Mouse (Mus musculus) MEL (cell line): ENCODE data around the gene Jag2. TPM values are rescaled to one million over a fixed set of nuclear protein-coding genes. Genes with fewer than 3 reads are reported as not detected.

ENCODE experiments used
- DNase-seq: peaks from one replicate; pipeline ENCODE4 v3.0.0; 2011; ENCODE audit warnings: low read depth, low spot score
- H3K27ac ChIP-seq: 2 replicates; pipeline ENCODE4 v1.5.1; 2012; ENCODE audit warnings: low read depth, mild to moderate bottlenecking, control low read depth, low read length, moderate library complexity; ENCODE audit not compliant: control insufficient read depth
- H3K27me3 ChIP-seq, 2 experiments: fragments of 150-350 bp in 1 of 2; sonication (generic) in 1 of 2; 2 replicates each; pipeline ENCODE4 v1.6.1; 2012; ENCODE audit warnings: low read length in 2 of 2, mild to moderate bottlenecking in 2 of 2, improper control_type of control experiment in 1 of 2, moderate library complexity in 1 of 2; ENCODE audit not compliant: insufficient read depth in 2 of 2, control insufficient read depth in 1 of 2
- H3K36me3 ChIP-seq, 2 experiments: 2 replicates each; pipeline ENCODE4 v1.6.1; 2012 to 2014; ENCODE audit warnings: low read length in 2 of 2, improper control_type of control experiment in 1 of 2, inconsistent platforms in 1 of 2, mild to moderate bottlenecking in 1 of 2; ENCODE audit not compliant: insufficient read depth in 2 of 2, control insufficient read depth in 1 of 2
- H3K4me1 ChIP-seq, 2 experiments: fragments of 150-350 bp in 1 of 2; sonication (generic) in 1 of 2; 2 replicates each; pipeline ENCODE4 v1.6.1; 2012; ENCODE audit warnings: low read length in 2 of 2, improper control_type of control experiment in 1 of 2, mild to moderate bottlenecking in 1 of 2; ENCODE audit not compliant: insufficient read depth in 2 of 2, control insufficient read depth in 1 of 2
- H3K4me3 ChIP-seq, 2 experiments: fragments of 150-350 bp in 1 of 2; sonication (generic) in 1 of 2; 2 replicates each; pipeline ENCODE4 v1.5.1; 2012; ENCODE audit warnings: low read depth in 2 of 2, low read length in 2 of 2, mild to moderate bottlenecking in 2 of 2, moderate library complexity in 2 of 2, control low read depth in 1 of 2, improper control_type of control experiment in 1 of 2; ENCODE audit not compliant: control insufficient read depth in 1 of 2, insufficient read depth in 1 of 2
- H3K79me2 ChIP-seq: 2 replicates; pipeline ENCODE4 v1.6.1; 2012; ENCODE audit warnings: mild to moderate bottlenecking, low read length, moderate library complexity; ENCODE audit not compliant: control insufficient read depth, poor library complexity, insufficient read depth
- H3K9ac ChIP-seq: 2 replicates; pipeline ENCODE4 v1.6.1; 2012; ENCODE audit warnings: low read depth, mild to moderate bottlenecking, control low read depth, low read length, moderate library complexity; ENCODE audit not compliant: control insufficient read depth, poor library complexity, severe bottlenecking
- H3K9me3 ChIP-seq: fragments of 150-350 bp; sonication (generic); replicated peaks from 2 replicates; pipeline ENCODE4 v1.6.1; 2012; ENCODE audit warnings: mild to moderate bottlenecking, low read length, improper control_type of control experiment, moderate library complexity; ENCODE audit not compliant: insufficient read depth
- BHLHE40 ChIP-seq: IDR thresholded peaks from 2 replicates; pipeline ENCODE4 v1.6.1; 2012; ENCODE audit warnings: low read depth, mild to moderate bottlenecking, inconsistent platforms, low read length, improper control_type of control experiment, borderline replicate concordance
- CHD1 ChIP-seq: IDR thresholded peaks from 2 replicates; pipeline ENCODE4 v1.6.1; 2012; ENCODE audit warnings: low read depth, mild to moderate bottlenecking, inconsistent platforms, low read length, improper control_type of control experiment
- CTCF ChIP-seq, 3 experiments: IDR thresholded peaks in 2 of 3; conservative IDR thresholded peaks in 1 of 3; 2 replicates each; pipeline ENCODE4 v1.5.1; 2011 to 2012; ENCODE audit warnings: low read length in 3 of 3, low read depth in 2 of 3, mild to moderate bottlenecking in 2 of 3, improper control_type of control experiment in 1 of 3, inconsistent platforms in 1 of 3, mixed read lengths in 1 of 3, moderate library complexity in 1 of 3; ENCODE audit not compliant: control insufficient read depth in 1 of 3, insufficient read depth in 1 of 3, poor library complexity in 1 of 3, severe bottlenecking in 1 of 3
- E2F4 ChIP-seq: IDR thresholded peaks from 2 replicates; pipeline ENCODE4 v1.6.1; 2011; ENCODE audit warnings: low read depth, low read length, improper control_type of control experiment, borderline replicate concordance
- ELF1 ChIP-seq: IDR thresholded peaks from 2 replicates; pipeline ENCODE4 v1.6.1; 2014; ENCODE audit warnings: low read depth, mild to moderate bottlenecking, inconsistent platforms, low read length, improper control_type of control experiment, moderate library complexity
- ETS1 ChIP-seq: IDR thresholded peaks from 2 replicates; pipeline ENCODE4 v1.6.1; 2012; ENCODE audit warnings: low read depth, mild to moderate bottlenecking, inconsistent platforms, low read length, improper control_type of control experiment, moderate library complexity
- GABPA ChIP-seq: IDR thresholded peaks from 2 replicates; pipeline ENCODE4 v1.6.1; 2012; ENCODE audit warnings: low read depth, mild to moderate bottlenecking, inconsistent platforms, low read length, improper control_type of control experiment, moderate library complexity
- GATA1 ChIP-seq: IDR thresholded peaks from 2 replicates; pipeline ENCODE4 v1.6.1; 2011; ENCODE audit warnings: low read depth, low read length, improper control_type of control experiment
- HCFC1 ChIP-seq: IDR thresholded peaks from 2 replicates; pipeline ENCODE4 v1.6.1; 2012; ENCODE audit warnings: low read depth, mild to moderate bottlenecking, inconsistent platforms, low read length, improper control_type of control experiment, moderate library complexity
- JUND ChIP-seq: IDR thresholded peaks from 2 replicates; pipeline ENCODE4 v1.6.1; 2011; ENCODE audit warnings: low read depth, mild to moderate bottlenecking, improper control_type of control experiment, low read length
- KAT2A ChIP-seq: conservative IDR thresholded peaks from 2 replicates; pipeline ENCODE4 v1.6.1; 2012; ENCODE audit warnings: low read depth, low read length, improper control_type of control experiment, inconsistent platforms
- MAFK ChIP-seq: IDR thresholded peaks from 2 replicates; pipeline ENCODE4 v1.6.1; 2011; ENCODE audit warnings: low read depth, mild to moderate bottlenecking, low read length, improper control_type of control experiment, borderline replicate concordance
- MAX ChIP-seq: IDR thresholded peaks from 2 replicates; pipeline ENCODE4 v1.6.1; 2011; ENCODE audit warnings: low read length, improper control_type of control experiment
- MAZ ChIP-seq: IDR thresholded peaks from 2 replicates; pipeline ENCODE4 v1.6.1; 2012; ENCODE audit warnings: low read depth, mild to moderate bottlenecking, inconsistent platforms, low read length, improper control_type of control experiment
- MEF2A ChIP-seq: IDR thresholded peaks from 2 replicates; pipeline ENCODE4 v1.6.1; 2014; ENCODE audit warnings: low read depth, mild to moderate bottlenecking, inconsistent platforms, low read length, improper control_type of control experiment; ENCODE audit not compliant: poor library complexity, insufficient replicate concordance, severe bottlenecking; ENCODE audit errors: extremely low read depth
- MXI1 ChIP-seq: IDR thresholded peaks from 2 replicates; pipeline ENCODE4 v1.6.1; 2011; ENCODE audit warnings: mild to moderate bottlenecking, low read depth, low read length, improper control_type of control experiment
- MYB ChIP-seq: IDR thresholded peaks from 2 replicates; pipeline ENCODE4 v1.6.1; 2011; ENCODE audit warnings: mild to moderate bottlenecking, low read depth, low read length, improper control_type of control experiment
- MYC ChIP-seq: IDR thresholded peaks from 2 replicates; pipeline ENCODE4 v1.6.1; 2011; ENCODE audit warnings: low read depth, mild to moderate bottlenecking, low read length, improper control_type of control experiment, moderate library complexity
- NELFE ChIP-seq: IDR thresholded peaks from 2 replicates; pipeline ENCODE4 v1.6.1; 2011; ENCODE audit warnings: low read depth, low read length, improper control_type of control experiment
- NRF1 ChIP-seq: IDR thresholded peaks from 2 replicates; pipeline ENCODE4 v1.6.1; 2014; ENCODE audit warnings: low read depth, mild to moderate bottlenecking, inconsistent platforms, low read length, improper control_type of control experiment, moderate library complexity; ENCODE audit not compliant: poor library complexity, insufficient read depth, severe bottlenecking
- POLR2A ChIP-seq, 2 experiments: IDR thresholded peaks; 2 replicates each; pipeline ENCODE4 v1.6.1; 2011 to 2012; ENCODE audit warnings: low read length in 2 of 2, mild to moderate bottlenecking in 2 of 2, control low read depth in 1 of 2, improper control_type of control experiment in 1 of 2, low read depth in 1 of 2, moderate library complexity in 1 of 2; ENCODE audit not compliant: control insufficient read depth in 1 of 2, insufficient read depth in 1 of 2, poor library complexity in 1 of 2
- POLR2AphosphoS2 ChIP-seq: IDR thresholded peaks from 2 replicates; pipeline ENCODE4 v1.6.1; 2011; ENCODE audit warnings: low read length, improper control_type of control experiment
- POLR2AphosphoS5 ChIP-seq: IDR thresholded peaks from 2 replicates; pipeline ENCODE4 v1.6.1; 2012; ENCODE audit warnings: low read depth, borderline replicate concordance, mild to moderate bottlenecking, inconsistent platforms, low read length, moderate library complexity, mixed read lengths
- RAD21 ChIP-seq: IDR thresholded peaks from 2 replicates; pipeline ENCODE4 v1.6.1; 2011; ENCODE audit warnings: mild to moderate bottlenecking, low read depth, low read length, improper control_type of control experiment
- RCOR1 ChIP-seq: IDR thresholded peaks from 2 replicates; pipeline ENCODE4 v1.6.1; 2012; ENCODE audit warnings: low read depth, mild to moderate bottlenecking, inconsistent platforms, low read length, improper control_type of control experiment
- SIN3A ChIP-seq: IDR thresholded peaks from 2 replicates; pipeline ENCODE4 v1.6.1; 2012; ENCODE audit warnings: low read length, improper control_type of control experiment, inconsistent platforms
- SMC3 ChIP-seq: IDR thresholded peaks from 2 replicates; pipeline ENCODE4 v1.6.1; 2011; ENCODE audit warnings: low read depth, low read length, improper control_type of control experiment
- TAL1 ChIP-seq: IDR thresholded peaks from 2 replicates; pipeline ENCODE4 v1.6.1; 2012; ENCODE audit warnings: mild to moderate bottlenecking, inconsistent platforms, low read length, moderate library complexity, mixed read lengths
- TBP ChIP-seq: IDR thresholded peaks from 2 replicates; pipeline ENCODE4 v1.8.0; 2011; ENCODE audit warnings: low read depth, low read length, improper control_type of control experiment
- TCF12 ChIP-seq: IDR thresholded peaks from 2 replicates; pipeline ENCODE4 v1.6.1; 2014; ENCODE audit warnings: low read depth, mild to moderate bottlenecking, inconsistent platforms, low read length, improper control_type of control experiment, moderate library complexity
- UBTF ChIP-seq: IDR thresholded peaks from 2 replicates; pipeline ENCODE4 v1.6.1; 2012; ENCODE audit warnings: low read depth, mild to moderate bottlenecking, inconsistent platforms, low read length, improper control_type of control experiment, moderate library complexity, borderline replicate concordance; ENCODE audit not compliant: insufficient read depth
- USF1 ChIP-seq: IDR thresholded peaks from 2 replicates; pipeline ENCODE4 v1.6.1; 2014; ENCODE audit warnings: low read depth, mild to moderate bottlenecking, inconsistent platforms, low read length, improper control_type of control experiment, moderate library complexity
- USF2 ChIP-seq, 2 experiments: IDR thresholded peaks; 2 replicates each; pipeline ENCODE4 v1.6.1; 2011 to 2012; ENCODE audit warnings: improper control_type of control experiment in 2 of 2, low read length in 2 of 2, borderline replicate concordance in 1 of 2, inconsistent platforms in 1 of 2, low read depth in 1 of 2, mild to moderate bottlenecking in 1 of 2; ENCODE audit not compliant: insufficient read depth in 1 of 2
- ZC3H11A ChIP-seq: IDR thresholded peaks from 2 replicates; pipeline ENCODE4 v1.6.1; 2012; ENCODE audit warnings: low read depth, mild to moderate bottlenecking, inconsistent platforms, low read length, improper control_type of control experiment
- ZKSCAN1 ChIP-seq: IDR thresholded peaks from 2 replicates; pipeline ENCODE4 v1.6.1; 2012; ENCODE audit warnings: low read depth, mild to moderate bottlenecking, inconsistent platforms, low read length, improper control_type of control experiment, moderate library complexity
- ZMIZ1 ChIP-seq: IDR thresholded peaks from 2 replicates; pipeline ENCODE4 v1.6.1; 2012; ENCODE audit warnings: low read depth, mild to moderate bottlenecking, inconsistent platforms, low read length, improper control_type of control experiment, moderate library complexity
- ZNF384 ChIP-seq: IDR thresholded peaks from 2 replicates; pipeline ENCODE4 v1.6.1; 2012; ENCODE audit warnings: low read depth, mild to moderate bottlenecking, inconsistent platforms, low read length, improper control_type of control experiment
- polyA plus RNA-seq, 2 experiments: library from polyadenylated mRNA; stranded (reverse) in 1 of 2; unstranded in 1 of 2; fragments of >175 nt in 1 of 2; fragments of >200 nt in 1 of 2; gene quantifications; 2 replicates each; pipeline versions ENCODE4 v1.2.1 to v1.2.4; 2012; ENCODE audit warnings: low replicate concordance in 2 of 2, low read depth in 1 of 2; ENCODE audit not compliant: insufficient read length in 2 of 2, insufficient read depth in 1 of 2, missing spikeins in 1 of 2
- total RNA-seq: library from RNA; depleted of rRNA; stranded (reverse); fragments of 300-350 nt; gene quantifications from 2 replicates; pipeline ENCODE4 v1.2.3, GENCODE M21; 2012

The Jag2 gene
- total and polyA plus RNA-seq, 3 experiments: 1.0 to 3.9 TPM; not detected in 1

DNA sequence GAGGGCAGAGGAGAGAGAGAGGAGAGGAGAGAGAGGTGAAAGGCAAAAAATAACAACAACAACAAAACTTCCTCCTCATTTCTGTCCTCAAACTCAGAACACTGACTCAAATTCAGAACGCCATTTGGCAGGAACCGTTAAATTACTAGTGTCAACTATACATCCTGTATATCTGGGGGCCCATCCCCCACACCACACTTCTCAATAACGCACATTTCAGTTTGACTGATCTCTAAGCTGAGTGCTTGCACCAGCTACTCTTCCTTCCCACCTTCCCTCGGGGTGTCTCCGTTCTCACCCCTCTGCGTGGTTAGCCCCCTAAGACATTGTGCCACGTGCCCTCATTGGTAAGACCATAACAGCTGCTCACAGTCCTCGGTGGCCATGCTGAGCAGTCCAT is 69.6 kb downstream of the Jag2 start:
- DNase-seq: peak; percentile 60
- H3K27ac ChIP-seq: peak overlapping the region; percentile 5
- peaks cover 0 to 3% of the 10 kb centered on the region in 2 experiments; a peak in 1 of 4 replicates for H3K36me3 ChIP-seq
- peaks cover 3 to 25% of the 10 kb centered on the region in 2 experiments for H3K4me1 ChIP-seq
- no peaks in the 10 kb centered on the region for H3K79me2 ChIP-seq
- no peaks in the 10 kb centered on the region for H3K9me3 ChIP-seq
- peak overlapping the region; percentile 47 to 73 for H3K4me3 ChIP-seq
- peak overlapping the region; percentile 50 for H3K9ac ChIP-seq
- no peaks in the 10 kb centered on the region for H3K27me3 ChIP-seq
- TF ChIP-seq MXI1: peak; percentile 59; the same call in 1 of the 2 replicates
- TF ChIP-seq CTCF (IDR thresholded peaks at IDR 0.05 in 2 of 3, conservative IDR thresholded peaks at IDR 0.05 in 1 of 3; ENCODE audit: control insufficient read depth in 1 of 3, insufficient read depth in 1 of 3, low read depth in 2 of 3, low read length in 3 of 3, poor library complexity in 1 of 3, severe bottlenecking in 1 of 3): no peak
- no peak for TF ChIP-seq USF2 (IDR thresholded peaks at IDR 0.05; ENCODE audit: borderline replicate concordance in 1 of 2, insufficient read depth in 1 of 2, low read depth in 1 of 2, low read length in 2 of 2)
- no peak for TF ChIP-seq HCFC1
- no peak for TF ChIP-seq RCOR1
- TF ChIP-seq TCF12: no peak
- no peak for TF ChIP-seq TAL1
- TF ChIP-seq UBTF: no peak
- no peak for TF ChIP-seq ZNF384
- 0 out of 4 replicates have a peak, but pooled peaks of 1 of the 2 experiments have one; percentile 17 for TF ChIP-seq POLR2A (IDR thresholded peaks at IDR 0.05; ENCODE audit: control insufficient read depth in 1 of 2, insufficient read depth in 1 of 2, low read depth in 1 of 2, low read length in 2 of 2, poor library complexity in 1 of 2)
- TF ChIP-seq POLR2AphosphoS5: no peak
- peak; percentile 67; the same call in 1 of the 2 replicates for TF ChIP-seq MYC
- no peak; the same call in 1 of the 2 replicates for TF ChIP-seq ZKSCAN1
- TF ChIP-seq NELFE: no peak
- no peak for TF ChIP-seq SMC3
- TF ChIP-seq MEF2A: no peak
- TF ChIP-seq USF1: peak; percentile 44; the same call in 1 of the 2 replicates
- TF ChIP-seq E2F4: no peak
- no peak; the same call in 1 of the 2 replicates for TF ChIP-seq MYB
- no peak for TF ChIP-seq ETS1
- no peak for TF ChIP-seq GABPA
- no peak for TF ChIP-seq ELF1
- no peak; the same call in 1 of the 2 replicates for TF ChIP-seq BHLHE40
- no peak; the same call in 1 of the 2 replicates for TF ChIP-seq SIN3A
- TF ChIP-seq JUND: no peak
- TF ChIP-seq NRF1: no peak
- 0 out of 2 replicates have a peak, but pooled peaks have one; percentile 40 for TF ChIP-seq CHD1
- no peak for TF ChIP-seq GATA1
- 0 out of 2 replicates have a peak, but pooled peaks have one; percentile 35 for TF ChIP-seq TBP
- no peak for TF ChIP-seq MAZ
- TF ChIP-seq ZMIZ1: no peak
- TF ChIP-seq KAT2A: no peak
- peak; percentile 79 for TF ChIP-seq MAX
- TF ChIP-seq POLR2AphosphoS2: no peak
- no peak for TF ChIP-seq MAFK
- TF ChIP-seq RAD21: no peak
- TF ChIP-seq ZC3H11A: no peak
